Mouse (Mus musculus) lung, adult 2 months (tissue): Measurements from ENCODE around the gene Cts8.

ENCODE experiments used
- CTCF ChIP-seq: fragments of 200-500 bp; IDR thresholded peaks from 2 replicates; pipeline ENCODE4 v1.5.1; 2011; ENCODE audit warnings: mild to moderate bottlenecking, low read length, control low read depth; ENCODE audit not compliant: insufficient read depth
- POLR2A ChIP-seq: fragments of 200-500 bp; IDR thresholded peaks from 2 replicates; pipeline ENCODE4 v1.6.1; 2011; ENCODE audit warnings: low read depth, mild to moderate bottlenecking, control low read depth, low read length, borderline replicate concordance; ENCODE audit errors: extremely low read depth

DNA sequence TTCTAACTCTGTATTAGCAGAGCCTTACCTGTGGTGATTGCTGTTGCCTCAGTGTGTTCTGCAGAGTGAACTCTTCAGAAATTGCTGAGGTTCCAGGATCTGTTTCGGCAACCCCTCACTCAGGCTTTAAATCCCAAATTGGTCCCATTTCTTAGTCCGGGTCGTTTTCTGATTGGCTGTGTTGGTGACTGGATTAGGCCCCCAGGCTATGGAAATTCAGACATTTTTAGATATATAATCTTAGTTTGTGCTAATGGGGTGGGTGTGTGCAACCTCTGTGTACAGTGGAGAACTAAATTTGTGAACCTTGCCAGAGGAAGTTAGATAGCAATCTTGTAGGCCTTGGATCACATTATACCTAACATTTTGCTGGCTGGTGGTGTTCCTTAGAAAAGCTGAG is 51.8 kb downstream of the Cts8 start, which contains the start of gene Cts6:
- TF ChIP-seq CTCF (no peak), POLR2A (no peak)
